Mouse (Mus musculus): Measurements from ENCODE around the gene Cspg4. TPM values are rescaled to one million over a fixed set of nuclear protein-coding genes. Genes with fewer than 3 reads are reported as not detected.

Gene Cspg4
- 21.4 and 26.0 TPM in 2 replicates for polyA plus RNA-seq (2012; ENCODE audit: insufficient read depth, insufficient read length, missing spikeins)

GRCm38 (mm10) chr9:56864832-56865231, at the start of gene Cspg4:
Gene Cspg4, plus strand, starts transcription at chr9:56865033.
- peak within 1 kb of the TSS; percentile 69 for H3K4me3 ChIP-seq (ENCODE audit: insufficient read depth, low read depth, low read length)
- H3K4me1 ChIP-seq (ENCODE audit: control insufficient read depth, insufficient read depth, insufficient read length, low read length): peaks cover 4% of the 10 kb centered on the region; the same call in 1 of the 2 replicates
- peak within 1 kb of the TSS; percentile 92 for H3K27ac ChIP-seq (replicated peaks; ENCODE audit: low read depth, low read length)

GRCm38 (mm10) chr9:56824900-56825299, 39.9 kb upstream of the Cspg4 start:
- no peak overlapping the region for H3K27ac ChIP-seq (replicated peaks; ENCODE audit: low read depth, low read length)
- no peak overlapping the region for H3K4me3 ChIP-seq (ENCODE audit: insufficient read depth, low read depth, low read length)
- H3K4me1 ChIP-seq (ENCODE audit: control insufficient read depth, insufficient read depth, insufficient read length, low read length): no peaks in the 10 kb centered on the region

GRCm38 (mm10) chr9:56825476-56826213, 39.2 kb upstream of the Cspg4 start:
- Histone ChIP-seq H3K4me1 (ENCODE audit: control insufficient read depth, insufficient read depth, insufficient read length, low read length) (no peaks in the 10 kb centered on the region), H3K27ac (replicated peaks; ENCODE audit: low read depth, low read length) (no peak overlapping the region), H3K4me3 (ENCODE audit: insufficient read depth, low read depth, low read length) (no peak overlapping the region)

- no peak overlapping the region for H3K27ac ChIP-seq (replicated peaks; ENCODE audit: low read depth, low read length)
- H3K4me1 ChIP-seq (ENCODE audit: control insufficient read depth, insufficient read depth, insufficient read length, low read length): no peaks in the 10 kb centered on the region
- no peak overlapping the region for H3K4me3 ChIP-seq (ENCODE audit: insufficient read depth, low read depth, low read length)
Observed at GRCm38 (mm10) chr9:56828146-56828545, 36.7 kb upstream of the Cspg4 start.

GRCm38 (mm10) chr9:56828841-56829240, 36.0 kb upstream of the Cspg4 start:
- Histone ChIP-seq H3K4me1 (ENCODE audit: control insufficient read depth, insufficient read depth, insufficient read length, low read length) (no peaks in the 10 kb centered on the region), H3K4me3 (ENCODE audit: insufficient read depth, low read depth, low read length) (no peak overlapping the region)

GRCm38 (mm10) chr9:56830162-56830561, 34.7 kb upstream of the Cspg4 start:
- Histone ChIP-seq H3K4me3 (ENCODE audit: insufficient read depth, low read depth, low read length) (no peak overlapping the region), H3K4me1 (ENCODE audit: control insufficient read depth, insufficient read depth, insufficient read length, low read length) (no peaks in the 10 kb centered on the region), H3K27ac (replicated peaks; ENCODE audit: low read depth, low read length) (no peak overlapping the region)

More at GRCm38 (mm10) chr9:56828841-56829240, 36.0 kb upstream of the Cspg4 start:
- H3K27ac ChIP-seq (replicated peaks; ENCODE audit: low read depth, low read length): no peak overlapping the region

GRCm38 (mm10) chr9:56831904-56832303, 32.9 kb upstream of the Cspg4 start:
- no peak overlapping the region for H3K27ac ChIP-seq (replicated peaks; ENCODE audit: low read depth, low read length)
- H3K4me3 ChIP-seq (ENCODE audit: insufficient read depth, low read depth, low read length): no peak overlapping the region
- H3K4me1 ChIP-seq (ENCODE audit: control insufficient read depth, insufficient read depth, insufficient read length, low read length): no peaks in the 10 kb centered on the region

- no peak overlapping the region for H3K27ac ChIP-seq (replicated peaks; ENCODE audit: low read depth, low read length)
- no peak overlapping the region for H3K4me3 ChIP-seq (ENCODE audit: insufficient read depth, low read depth, low read length)
Observed at GRCm38 (mm10) chr9:56832900-56833299, 31.9 kb upstream of the Cspg4 start.

GRCm38 (mm10) chr9:56835152-56835551, 29.7 kb upstream of the Cspg4 start:
- H3K27ac ChIP-seq (replicated peaks; ENCODE audit: low read depth, low read length): no peak overlapping the region
- H3K4me3 ChIP-seq (ENCODE audit: insufficient read depth, low read depth, low read length): no peak overlapping the region
- H3K4me1 ChIP-seq (ENCODE audit: control insufficient read depth, insufficient read depth, insufficient read length, low read length): no peaks in the 10 kb centered on the region

More at GRCm38 (mm10) chr9:56832900-56833299, 31.9 kb upstream of the Cspg4 start:
- no peaks in the 10 kb centered on the region for H3K4me1 ChIP-seq (ENCODE audit: control insufficient read depth, insufficient read depth, insufficient read length, low read length)

- H3K27ac ChIP-seq (replicated peaks; ENCODE audit: low read depth, low read length): no peak overlapping the region
- no peak overlapping the region for H3K4me3 ChIP-seq (ENCODE audit: insufficient read depth, low read depth, low read length)
- no peaks in the 10 kb centered on the region for H3K4me1 ChIP-seq (ENCODE audit: control insufficient read depth, insufficient read depth, insufficient read length, low read length)
Observed at GRCm38 (mm10) chr9:56840721-56841120, 24.1 kb upstream of the Cspg4 start.

- no peak overlapping the region for H3K27ac ChIP-seq (replicated peaks; ENCODE audit: low read depth, low read length)
- no peak overlapping the region for H3K4me3 ChIP-seq (ENCODE audit: insufficient read depth, low read depth, low read length)
- no peaks in the 10 kb centered on the region for H3K4me1 ChIP-seq (ENCODE audit: control insufficient read depth, insufficient read depth, insufficient read length, low read length)
Observed at GRCm38 (mm10) chr9:56841864-56842263, 23.0 kb upstream of the Cspg4 start.

GRCm38 (mm10) chr9:56842303-56842719, 22.5 kb upstream of the Cspg4 start:
- H3K4me1 ChIP-seq (ENCODE audit: control insufficient read depth, insufficient read depth, insufficient read length, low read length): no peaks in the 10 kb centered on the region
- no peak overlapping the region for H3K27ac ChIP-seq (replicated peaks; ENCODE audit: low read depth, low read length)
- H3K4me3 ChIP-seq (ENCODE audit: insufficient read depth, low read depth, low read length): no peak overlapping the region

GRCm38 (mm10) chr9:56843679-56844188, 21.1 kb upstream of the Cspg4 start:
- H3K4me1 ChIP-seq (ENCODE audit: control insufficient read depth, insufficient read depth, insufficient read length, low read length): no peaks in the 10 kb centered on the region
- no peak overlapping the region for H3K27ac ChIP-seq (replicated peaks; ENCODE audit: low read depth, low read length)
- no peak overlapping the region for H3K4me3 ChIP-seq (ENCODE audit: insufficient read depth, low read depth, low read length)

- no peak overlapping the region for H3K4me3 ChIP-seq (ENCODE audit: insufficient read depth, low read depth, low read length)
- H3K27ac ChIP-seq (replicated peaks; ENCODE audit: low read depth, low read length): no peak overlapping the region
- H3K4me1 ChIP-seq (ENCODE audit: control insufficient read depth, insufficient read depth, insufficient read length, low read length): no peaks in the 10 kb centered on the region
Observed at GRCm38 (mm10) chr9:56844644-56845043, 20.2 kb upstream of the Cspg4 start.

GRCm38 (mm10) chr9:56847523-56847922, 17.3 kb upstream of the Cspg4 start:
- Histone ChIP-seq H3K4me1 (ENCODE audit: control insufficient read depth, insufficient read depth, insufficient read length, low read length) (no peaks in the 10 kb centered on the region), H3K27ac (replicated peaks; ENCODE audit: low read depth, low read length) (no peak overlapping the region), H3K4me3 (ENCODE audit: insufficient read depth, low read depth, low read length) (no peak overlapping the region)
